Mouse (Mus musculus): ENCODE data around the gene Ppp2r5a. TPM values are rescaled to one million over a fixed set of nuclear protein-coding genes. Genes with fewer than 3 reads are reported as not detected.

Ppp2r5a gene
- polyA plus RNA-seq, 1 experiment from 2014 or later = 8.6 TPM

Other genes starting within 250 kb of the Ppp2r5a start
- not detected in 2 replicates for gene Fam71a, start 238.5 kb downstream of the Ppp2r5a start, polyA plus RNA-seq (2015; fragmentation: Nextera tagmentation; extraction: Ambion mirVana)
- 2.0 and 2.2 TPM in 2 replicates for gene Atf3, start 185.2 kb downstream of the Ppp2r5a start, polyA plus RNA-seq (2015; fragmentation: Nextera tagmentation; extraction: Ambion mirVana)
- gene Nenf, start 85.1 kb downstream of the Ppp2r5a start, polyA plus RNA-seq (2015; fragmentation: Nextera tagmentation; extraction: Ambion mirVana) = 105 and 121 TPM in 2 replicates
- gene Tmem206, start 77.4 kb downstream of the Ppp2r5a start, polyA plus RNA-seq (2015; fragmentation: Nextera tagmentation; extraction: Ambion mirVana) = 36.3 and 36.9 TPM in 2 replicates
- 6.5 and 12.0 TPM in 2 replicates for gene Dtl, start 172.3 kb upstream of the Ppp2r5a start, polyA plus RNA-seq (2015; fragmentation: Nextera tagmentation; extraction: Ambion mirVana)
- 38.9 and 40.1 TPM in 2 replicates for gene Ints7, start 172.4 kb upstream of the Ppp2r5a start, polyA plus RNA-seq (2015; fragmentation: Nextera tagmentation; extraction: Ambion mirVana)

Measured in neural tube, embryonic 13.5 days (tissue).